Mouse (Mus musculus) lung, postnatal 14 days (tissue): ENCODE results near the gene Olfr175-ps1.

Experiments used
- DNase-seq: peaks from one replicate; pipeline ENCODE4 v3.0.0; 2021

Olfr175-ps1 gene

DNA sequence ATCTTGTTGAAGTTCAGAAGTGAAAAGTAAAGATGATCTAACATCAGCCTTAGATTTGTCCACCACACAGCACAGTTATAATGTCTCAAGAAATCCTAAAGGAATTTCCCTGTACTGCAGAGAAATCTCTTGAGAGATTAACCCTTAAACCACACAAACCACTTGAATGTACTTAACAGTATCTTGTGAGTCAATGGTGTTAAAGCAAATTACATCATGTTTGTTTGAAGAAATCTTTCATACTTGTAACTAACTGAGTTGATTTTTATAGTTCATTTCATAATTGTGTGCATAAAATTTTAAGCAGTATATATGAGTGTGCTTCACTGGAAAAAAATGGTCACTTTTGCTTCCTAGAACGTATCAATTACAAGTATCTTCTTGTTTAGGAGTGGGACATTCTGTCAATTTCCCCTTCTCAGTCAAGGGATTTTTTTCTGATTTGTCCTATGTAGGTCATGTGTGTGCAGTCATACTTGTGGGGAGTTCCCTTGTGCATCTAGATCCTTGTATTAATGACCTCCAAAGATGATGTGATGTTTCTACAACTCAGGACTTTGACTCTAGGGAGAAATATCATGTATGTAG lies at the start of gene Olfr175-ps1:
Olfr175-ps1 (minus strand) TSS at position 51 of the 588 bp plus-strand sequence.
- no peak for DNase-seq

DNA sequence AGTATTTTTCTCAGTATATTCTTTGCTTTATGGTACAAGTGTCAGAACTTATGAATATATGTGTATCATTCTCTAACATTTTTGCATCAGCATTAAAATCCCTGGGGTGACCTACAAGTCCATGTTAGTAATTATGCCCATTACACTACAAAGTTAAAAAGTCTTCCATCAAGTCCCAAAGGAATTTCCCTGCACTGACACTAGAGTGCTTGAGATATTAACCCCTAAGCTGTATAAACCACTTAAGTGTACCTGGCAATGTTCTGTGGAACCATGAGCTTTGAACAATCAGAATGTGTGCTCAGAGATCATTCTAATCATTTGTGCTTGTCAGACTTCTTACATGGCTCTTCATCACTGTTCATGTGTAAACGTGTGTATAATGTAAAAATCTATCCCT lies 48.1 kb upstream of the Olfr175-ps1 start, which contains the start of gene Olfr177:
Olfr177 (minus strand) TSS at position 101 of the 400 bp plus-strand sequence.
- no peak for DNase-seq

- no peak for DNase-seq
Observed at GRCm38 (mm10) chr16:58861479-58861878, 34.9 kb upstream of the Olfr175-ps1 start.

- no peak for DNase-seq
Observed at GRCm38 (mm10) chr16:58860032-58860737, 33.6 kb upstream of the Olfr175-ps1 start.

GRCm38 (mm10) chr16:58800168-58800567 lies 26.4 kb downstream of the Olfr175-ps1 start, which contains the start of gene Olfr173:
Gene Olfr173 (minus strand): TSS chr16:58800268.
- DNase-seq = no peak
